Mouse (Mus musculus) intestine, postnatal 0 days (tissue): Measurements from ENCODE around the gene Ermp1. TPM values are rescaled to one million over a fixed set of nuclear protein-coding genes. Genes with fewer than 3 reads are reported as not detected.

Experiments used
- ATAC-seq: fragments of 200-750 bp; cut with Nextera tagmentation; 2 replicates; pipeline ENCODE4 v1.8.0; 2017; ENCODE audit warnings: mild to moderate bottlenecking, moderate TSS enrichment, moderate library complexity
- H3K27ac ChIP-seq: fragments of 300-500 bp; sonication (generic); 2 replicates; pipeline ENCODE4 v1.5.1; 2014; ENCODE audit warnings: mild to moderate bottlenecking, low read depth, low read length, moderate library complexity
- H3K27me3 ChIP-seq: fragments of 300-500 bp; sonication (generic); replicated peaks from 2 replicates; pipeline ENCODE4 v1.6.1; 2014; ENCODE audit warnings: low read length, mixed read lengths; ENCODE audit not compliant: control insufficient read depth, insufficient read depth
- H3K36me3 ChIP-seq: fragments of 300-500 bp; sonication (generic); 2 replicates; pipeline ENCODE4 v1.6.1; 2014; ENCODE audit warnings: mild to moderate bottlenecking, moderate library complexity; ENCODE audit not compliant: control insufficient read depth, insufficient read depth
- H3K4me1 ChIP-seq: fragments of 300-500 bp; sonication (generic); replicated peaks from 2 replicates; pipeline ENCODE4 v1.6.1; 2014; ENCODE audit warnings: antibody characterized with exemption, low read length, mixed read lengths; ENCODE audit not compliant: control insufficient read depth, insufficient read depth
- H3K4me2 ChIP-seq: fragments of 300-500 bp; sonication (generic); replicated peaks from 2 replicates; pipeline ENCODE4 v1.6.1; 2014; ENCODE audit warnings: low read depth, mild to moderate bottlenecking, moderate library complexity
- H3K4me3 ChIP-seq: fragments of 300-500 bp; sonication (generic); 2 replicates; pipeline ENCODE4 v1.5.1; 2014; ENCODE audit warnings: low read depth, low read length
- H3K9ac ChIP-seq: fragments of 300-500 bp; sonication (generic); 2 replicates; pipeline ENCODE4 v1.6.1; 2014; ENCODE audit warnings: mild to moderate bottlenecking, low read depth, low read length
- H3K9me3 ChIP-seq: fragments of 300-500 bp; sonication (generic); 2 replicates; pipeline ENCODE4 v1.6.1; 2016; ENCODE audit warnings: mixed run types; ENCODE audit not compliant: control insufficient read depth
- CTCF ChIP-seq: sonication (generic); IDR thresholded peaks from 2 replicates; pipeline ENCODE4 v1.5.1; 2016; ENCODE audit warnings: low read depth, mild to moderate bottlenecking, control low read depth, antibody characterized with exemption, moderate library complexity
- WGBS: fragments of 180-500 bp; shearing (Covaris S2); extraction: QIAGEN DNeasy Blood & Tissue Kit; methylation state at CpG from one replicate; pipeline ENCODE4 v1.1.7; 2014; 5-methylcytosine and 5-hydroxymethylcytosine counted together
- polyA plus RNA-seq: library from polyadenylated mRNA; unstranded; fragments of >200 nt; fragmentation: Nextera tagmentation; extraction: Ambion mirVana; gene quantifications from 2 replicates; pipeline ENCODE4 v1.2.1, GENCODE M21; 2015

Gene Ermp1
- polyA plus RNA-seq, 1 experiment from 2014 or later = 8.3 TPM

DNA sequence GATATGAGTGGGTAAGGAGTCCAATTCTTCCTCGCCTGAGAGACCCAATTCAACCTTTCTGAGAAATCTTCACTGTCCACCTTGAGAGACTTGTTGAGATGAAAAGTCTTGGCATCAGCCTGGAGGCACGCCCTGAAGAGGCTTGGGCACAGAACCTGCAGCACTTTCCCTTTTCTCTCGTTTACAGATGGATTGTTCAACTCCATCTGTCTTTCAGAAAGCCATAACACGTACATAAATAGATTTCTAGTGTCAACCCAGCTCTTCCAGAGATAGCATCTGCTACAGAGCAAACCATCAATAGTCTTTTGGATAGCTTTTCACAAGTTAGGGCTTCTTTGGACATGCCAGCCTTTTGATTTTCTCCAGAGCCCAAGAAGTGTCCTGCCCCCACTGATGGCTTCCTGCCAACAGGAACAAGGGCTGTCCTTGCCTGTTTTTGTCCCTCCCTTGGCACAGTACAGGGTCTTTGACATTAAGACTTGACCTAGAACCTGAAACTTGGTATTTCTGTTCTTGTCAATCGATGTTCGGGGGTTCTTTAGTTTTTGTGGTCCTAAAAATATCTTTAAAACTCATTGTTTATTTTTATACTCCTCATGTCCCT is 13.9 kb upstream of the Ermp1 start:
- Histone ChIP-seq H3K4me3 (no peak overlapping the region), H3K4me1 (no peaks in the 10 kb centered on the region), H3K36me3 (no peaks in the 10 kb centered on the region), H3K9me3 (no peaks in the 10 kb centered on the region), H3K27me3 (no peaks in the 10 kb centered on the region), H3K9ac (no peak overlapping the region), H3K4me2 (no peak overlapping the region), H3K27ac (no peak overlapping the region)
- TF ChIP-seq CTCF = no peak
- no peak for ATAC-seq
- WGBS = 72% methylated on average over 6 of the region's 6 CpGs

DNA sequence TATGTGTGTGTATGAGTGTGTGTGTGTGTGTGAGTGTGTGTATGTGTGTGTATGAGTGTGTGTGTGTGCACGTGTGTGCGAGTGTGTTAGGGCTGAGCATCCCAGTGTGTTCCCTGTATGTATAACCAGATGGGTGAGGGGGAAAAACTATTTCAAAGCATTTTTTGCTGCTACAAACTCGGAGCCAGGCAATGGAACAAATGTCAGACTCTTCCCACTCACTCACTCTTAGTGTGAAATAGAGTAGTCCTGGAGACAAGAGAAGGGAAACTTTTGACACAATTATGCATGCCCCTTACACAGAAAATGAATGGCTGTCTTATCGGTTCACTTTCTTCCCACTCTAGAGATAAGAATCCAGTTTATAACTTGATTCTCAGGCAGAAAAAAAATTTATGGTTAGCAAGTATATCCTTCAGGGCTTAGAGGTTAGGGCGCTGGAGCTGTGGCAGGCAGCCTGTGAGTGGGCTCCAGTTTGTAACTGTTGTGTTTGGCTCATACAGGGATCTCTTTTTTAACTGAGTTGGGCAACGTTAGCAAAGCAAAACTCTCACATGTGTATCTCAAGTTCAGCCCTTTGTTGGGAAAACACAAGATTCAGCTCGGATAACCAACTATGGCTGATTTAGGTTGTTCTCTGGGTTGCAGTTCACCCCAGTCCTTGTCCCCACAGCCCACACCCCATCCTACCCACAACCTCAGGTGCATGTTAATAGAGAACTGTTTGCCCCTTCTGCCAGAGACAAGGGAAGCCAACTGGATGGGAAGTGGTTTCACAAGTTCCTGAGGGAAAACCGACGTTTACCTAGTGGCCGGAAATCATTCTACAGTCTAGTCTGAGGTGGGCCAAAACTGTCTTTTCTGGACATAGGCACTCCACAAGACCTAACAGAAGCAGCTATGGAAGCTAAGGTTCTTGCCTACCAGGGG is 12.9 kb upstream of the Ermp1 start:
- H3K9me3 ChIP-seq = no peaks in the 10 kb centered on the region
- no peaks in the 10 kb centered on the region for H3K36me3 ChIP-seq
- no peaks in the 10 kb centered on the region for H3K27me3 ChIP-seq
- ATAC-seq = no peak
- 64% methylated on average over 10 of the region's 10 CpGs for WGBS
- TF ChIP-seq CTCF = no peak
- H3K9ac ChIP-seq = no peak overlapping the region
- no peak overlapping the region for H3K27ac ChIP-seq
- no peak overlapping the region for H3K4me3 ChIP-seq
- H3K4me2 ChIP-seq = no peak overlapping the region
- no peaks in the 10 kb centered on the region for H3K4me1 ChIP-seq

DNA sequence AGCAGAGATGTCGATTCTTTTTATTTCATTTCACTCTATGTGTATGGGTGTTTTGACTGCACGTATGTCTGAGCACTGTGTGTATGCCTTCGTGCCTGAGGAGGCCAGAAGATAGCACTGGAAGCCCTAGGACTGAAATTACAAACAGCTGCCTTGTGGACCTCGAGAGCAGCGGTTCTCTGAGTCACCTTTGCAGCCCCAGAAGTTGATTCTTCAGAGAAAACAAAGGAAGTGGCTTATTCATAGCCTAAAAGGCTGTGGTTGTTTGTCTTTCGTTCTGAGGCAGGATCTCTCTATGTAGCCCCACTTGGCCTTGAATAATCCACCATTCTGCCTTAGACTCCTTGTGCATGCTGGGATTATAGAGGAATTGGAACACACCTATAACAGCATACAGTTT is 11.5 kb upstream of the Ermp1 start:
- no peak for TF ChIP-seq CTCF
- no peaks in the 10 kb centered on the region for H3K27me3 ChIP-seq
- H3K4me2 ChIP-seq = no peak overlapping the region
- H3K4me3 ChIP-seq = no peak overlapping the region
- ATAC-seq = no peak
- H3K36me3 ChIP-seq = no peaks in the 10 kb centered on the region
- H3K9me3 ChIP-seq = no peaks in the 10 kb centered on the region
- H3K27ac ChIP-seq = no peak overlapping the region
- no peaks in the 10 kb centered on the region for H3K4me1 ChIP-seq
- 67% methylated on average over 6 of the region's 6 CpGs for WGBS
- no peak overlapping the region for H3K9ac ChIP-seq

DNA sequence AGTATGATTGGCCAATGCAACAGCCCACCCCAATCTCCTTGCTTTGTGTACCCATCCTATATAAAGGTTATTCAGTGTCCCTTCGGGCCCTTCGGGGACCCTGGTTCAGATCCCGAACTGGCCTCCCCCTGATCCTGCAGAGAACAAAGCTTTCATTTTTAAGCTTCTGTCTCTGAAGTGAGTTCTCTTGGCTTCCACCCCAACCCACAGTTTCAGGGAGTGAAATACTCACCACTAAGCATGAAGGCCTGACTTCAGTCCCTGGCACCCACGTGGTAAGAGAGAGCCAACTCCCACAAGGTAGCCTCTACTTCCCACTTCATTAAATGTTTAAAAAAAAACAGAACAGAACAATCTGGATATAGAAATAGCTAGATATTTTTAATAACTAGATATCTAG is 10.6 kb upstream of the Ermp1 start:
- no peak overlapping the region for H3K9ac ChIP-seq
- no peak for TF ChIP-seq CTCF
- 88% methylated on average over 4 of the region's 4 CpGs for WGBS
- H3K36me3 ChIP-seq = no peaks in the 10 kb centered on the region
- ATAC-seq = no peak
- H3K9me3 ChIP-seq = no peaks in the 10 kb centered on the region
- H3K4me1 ChIP-seq = no peaks in the 10 kb centered on the region
- no peak overlapping the region for H3K27ac ChIP-seq
- H3K4me2 ChIP-seq = no peak overlapping the region
- H3K27me3 ChIP-seq = no peaks in the 10 kb centered on the region
- no peak overlapping the region for H3K4me3 ChIP-seq

DNA sequence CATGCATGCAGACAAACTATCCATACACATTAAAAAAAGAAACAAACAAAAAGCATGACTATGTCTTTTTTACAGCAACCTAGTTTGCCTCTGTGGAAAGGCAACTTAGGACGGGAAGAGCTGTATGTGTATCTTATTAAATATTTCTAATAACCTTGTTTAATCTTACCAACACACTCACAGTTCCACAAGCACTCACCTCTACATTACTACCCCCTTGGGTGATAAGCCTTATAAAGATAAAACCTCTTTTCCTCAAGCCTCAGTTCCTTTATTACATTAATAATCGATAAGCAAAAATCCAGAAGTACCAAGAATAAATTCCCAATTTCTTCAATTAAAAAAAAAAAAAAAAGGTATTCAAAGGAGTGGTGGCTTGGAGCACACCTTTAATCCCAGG is 9.3 kb upstream of the Ermp1 start:
- Histone ChIP-seq H3K9me3 (no peaks in the 10 kb centered on the region), H3K9ac (no peak overlapping the region), H3K27me3 (no peaks in the 10 kb centered on the region), H3K27ac (no peak overlapping the region), H3K4me2 (no peak overlapping the region), H3K36me3 (no peaks in the 10 kb centered on the region), H3K4me1 (no peaks in the 10 kb centered on the region), H3K4me3 (no peak overlapping the region)
- TF ChIP-seq CTCF = no peak
- ATAC-seq = no peak
- 86% methylated on average over 2 of the region's 2 CpGs for WGBS

DNA sequence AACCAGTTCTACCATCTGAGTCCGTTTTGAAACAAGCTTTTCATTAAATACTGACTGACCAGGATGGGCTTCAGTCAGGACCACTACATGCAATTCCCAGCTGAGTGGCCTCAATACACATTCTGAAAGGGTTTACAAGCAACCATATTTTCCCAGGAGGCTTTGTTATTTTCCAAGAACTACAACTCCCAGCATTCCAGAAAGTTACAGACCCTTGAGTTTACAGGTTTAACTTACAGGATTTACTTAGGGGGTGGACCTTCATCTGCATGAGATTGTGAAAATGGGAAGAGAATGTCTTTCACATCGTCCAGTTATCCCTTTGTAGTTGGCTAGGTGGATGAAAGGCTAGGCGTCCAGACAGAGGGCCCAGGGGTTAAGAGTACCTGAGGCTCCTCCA is 8.8 kb upstream of the Ermp1 start:
- no peak overlapping the region for H3K4me2 ChIP-seq
- H3K4me1 ChIP-seq = no peaks in the 10 kb centered on the region
- no peaks in the 10 kb centered on the region for H3K36me3 ChIP-seq
- H3K27me3 ChIP-seq = no peaks in the 10 kb centered on the region
- no peak for TF ChIP-seq CTCF
- no peaks in the 10 kb centered on the region for H3K9me3 ChIP-seq
- no peak for ATAC-seq
- H3K4me3 ChIP-seq = no peak overlapping the region
- WGBS = 40% methylated on average over 3 of the region's 3 CpGs
- no peak overlapping the region for H3K9ac ChIP-seq
- H3K27ac ChIP-seq = no peak overlapping the region
